Mouse (Mus musculus) kidney, postnatal 36 days (tissue): Measurements from ENCODE around the gene Entpd5.

Experiments
- DNase-seq, 2 experiments: peaks; one replicate each; pipeline ENCODE4 v3.0.0; 2021 to 2022; ENCODE audit warnings: mixed read lengths in 2 of 2

The Entpd5 gene

GRCm38 (mm10) chr12:84408819-84409507 lies at the start of gene Entpd5, which contains the start of gene Bbof1:
Gene Entpd5, minus strand, starts transcription at chr12:84409029.
Gene Bbof1, plus strand, starts transcription at chr12:84409071.
- DNase-seq: peak; percentile 91 to 96

GRCm38 (mm10) chr12:84456911-84457310 lies 48.1 kb upstream of the Entpd5 start:
- no peak for DNase-seq

- peak in 1 of 2 experiments; percentile 30 for DNase-seq
Measured at GRCm38 (mm10) chr12:84451801-84452200, 43.0 kb upstream of the Entpd5 start.

- peak; percentile 98 to 100 for DNase-seq
Measured at GRCm38 (mm10) chr12:84450718-84451646, 42.2 kb upstream of the Entpd5 start, which contains the start of the genes Aldh6a1 and Lin52. Gene Aldh6a1, minus strand, starts transcription at chr12:84451004. Gene Lin52, plus strand, starts transcription at chr12:84451422.

GRCm38 (mm10) chr12:84450351-84450717 lies 41.5 kb upstream of the Entpd5 start:
- peak; percentile 81 to 86 for DNase-seq

GRCm38 (mm10) chr12:84449887-84450286 lies 41.1 kb upstream of the Entpd5 start:
- DNase-seq: peak; percentile 9 to 34

GRCm38 (mm10) chr12:84448181-84448580 lies 39.4 kb upstream of the Entpd5 start:
- DNase-seq: peak; percentile 22 to 51

GRCm38 (mm10) chr12:84447386-84447785 lies 38.6 kb upstream of the Entpd5 start:
- peak in 1 of 2 experiments; percentile 62 for DNase-seq

GRCm38 (mm10) chr12:84442526-84442925 lies 33.7 kb upstream of the Entpd5 start:
- DNase-seq: no peak

GRCm38 (mm10) chr12:84438697-84439096 lies 29.9 kb upstream of the Entpd5 start:
- DNase-seq: no peak

- DNase-seq: no peak
Measured at GRCm38 (mm10) chr12:84429825-84430224, 21.0 kb upstream of the Entpd5 start.

GRCm38 (mm10) chr12:84423990-84424389 lies 15.2 kb upstream of the Entpd5 start:
- DNase-seq: no peak

GRCm38 (mm10) chr12:84417605-84417922 lies 8.7 kb upstream of the Entpd5 start:
- DNase-seq: no peak

- DNase-seq: peak; percentile 86 to 93
Measured at GRCm38 (mm10) chr12:84416834-84417604, 8.2 kb upstream of the Entpd5 start, which contains the start of gene Rnf113a2. Gene Rnf113a2, plus strand, starts transcription at chr12:84417196.

- DNase-seq: peak; percentile 30 to 48
Measured at GRCm38 (mm10) chr12:84407874-84408818, 683 bp downstream of the Entpd5 start.

GRCm38 (mm10) chr12:84407259-84407658 lies 1.6 kb downstream of the Entpd5 start:
- no peak for DNase-seq

- DNase-seq: no peak
Measured at GRCm38 (mm10) chr12:84404541-84404940, 4.3 kb downstream of the Entpd5 start.

- peak; percentile 56 to 59 for DNase-seq
Measured at GRCm38 (mm10) chr12:84402923-84403322, 5.9 kb downstream of the Entpd5 start.

- peak; percentile 76 to 79 for DNase-seq
Measured at GRCm38 (mm10) chr12:84400653-84401052, 8.2 kb downstream of the Entpd5 start.

- DNase-seq: no peak
Measured at GRCm38 (mm10) chr12:84400068-84400467, 8.8 kb downstream of the Entpd5 start.

GRCm38 (mm10) chr12:84399663-84400062 lies 9.2 kb downstream of the Entpd5 start:
- peak; percentile 61 to 76 for DNase-seq

GRCm38 (mm10) chr12:84399135-84399534 lies 9.7 kb downstream of the Entpd5 start:
- no peak for DNase-seq
